Mouse (Mus musculus) liver, postnatal 0 days (tissue): ENCODE data around the gene Blzf1.

Experiments used
- CTCF ChIP-seq: sonication (generic); IDR thresholded peaks from 2 replicates; pipeline ENCODE4 v1.5.1; 2016; ENCODE audit warnings: antibody characterized with exemption, low read depth
- EP300 ChIP-seq: IDR thresholded peaks from 2 replicates; pipeline ENCODE4 v1.6.1; 2016; ENCODE audit warnings: antibody characterized with exemption, low read depth, mild to moderate bottlenecking

- TF ChIP-seq EP300 (no peak), CTCF (no peak)
These were observed 20.5 kb upstream of the Blzf1 start for GRCm38 (mm10) chr1:164327764-164328163.
